Mouse (Mus musculus): ENCODE measurements around the gene Padi4. TPM values are rescaled to one million over a fixed set of nuclear protein-coding genes. Genes with fewer than 3 reads are reported as not detected.
A peak's percentile ranks its signal among the peaks of the same experiment; 100 is the strongest.

Padi4 gene
- polyA plus RNA-seq, 1 experiment = 0.02 TPM

- Histone ChIP-seq H3K79me2 (ENCODE audit: control insufficient read depth, insufficient read depth) (no peaks in the 10 kb centered on the region), H3K27me3 (ENCODE audit: control insufficient read depth, insufficient read depth, insufficient read length) (peaks cover 4% of the 10 kb centered on the region), H3K36me3 (ENCODE audit: control insufficient read depth, insufficient read depth) (no peaks in the 10 kb centered on the region), H3K79me3 (ENCODE audit: low read depth) (no peaks in the 10 kb centered on the region), H3ac (ENCODE audit: control insufficient read depth, insufficient read length, low read depth) (no peak overlapping the region), H3K4me3 (ENCODE audit: insufficient read depth, poor library complexity, severe bottlenecking) (no peak overlapping the region)
- peak; percentile 61 for TF ChIP-seq CTCF (IDR thresholded peaks at IDR 0.05; ENCODE audit: control insufficient read depth, insufficient read depth, insufficient read length)
- TF ChIP-seq MYOD1 (IDR thresholded peaks at IDR 0.05; ENCODE audit: control insufficient read depth, insufficient read length, low read depth) = no peak
Measured at GRCm38 (mm10) chr4:140763158-140763557, 10.9 kb downstream of the Padi4 start.

GRCm38 (mm10) chr4:140761601-140762000 lies 12.4 kb downstream of the Padi4 start:
- Histone ChIP-seq H3K79me3 (ENCODE audit: low read depth) (no peaks in the 10 kb centered on the region), H3ac (ENCODE audit: control insufficient read depth, insufficient read length, low read depth) (no peak overlapping the region), H3K36me3 (ENCODE audit: control insufficient read depth, insufficient read depth) (no peaks in the 10 kb centered on the region), H3K27me3 (ENCODE audit: control insufficient read depth, insufficient read depth, insufficient read length) (peaks cover under 1% of the 10 kb centered on the region), H3K79me2 (ENCODE audit: control insufficient read depth, insufficient read depth) (no peaks in the 10 kb centered on the region), H3K4me3 (ENCODE audit: insufficient read depth, poor library complexity, severe bottlenecking) (no peak overlapping the region)
- TF ChIP-seq CTCF (IDR thresholded peaks at IDR 0.05; ENCODE audit: control insufficient read depth, insufficient read depth, insufficient read length) = no peak
- TF ChIP-seq CEBPB (IDR thresholded peaks at IDR 0.05; ENCODE audit: low read depth) = no peak

GRCm38 (mm10) chr4:140755811-140756210 lies 18.2 kb downstream of the Padi4 start:
- Histone ChIP-seq H3K27me3 (ENCODE audit: control insufficient read depth, insufficient read depth, insufficient read length) (no peaks in the 10 kb centered on the region), H3K79me3 (ENCODE audit: low read depth) (no peaks in the 10 kb centered on the region), H3K79me2 (ENCODE audit: control insufficient read depth, insufficient read depth) (no peaks in the 10 kb centered on the region), H3K36me3 (ENCODE audit: control insufficient read depth, insufficient read depth) (no peaks in the 10 kb centered on the region), H3K4me3 (ENCODE audit: insufficient read depth, poor library complexity, severe bottlenecking) (no peak overlapping the region), H3ac (ENCODE audit: control insufficient read depth, insufficient read length, low read depth) (no peak overlapping the region)
- TF ChIP-seq MYOD1 (IDR thresholded peaks at IDR 0.05; ENCODE audit: control insufficient read depth, insufficient read length, low read depth) (no peak), USF1 (IDR thresholded peaks at IDR 0.05; ENCODE audit: low read depth) (no peak), MAX (IDR thresholded peaks at IDR 0.05) (no peak), CEBPB (IDR thresholded peaks at IDR 0.05; ENCODE audit: low read depth) (no peak), MYOG (IDR thresholded peaks at IDR 0.05; ENCODE audit: control insufficient read depth, extremely low read depth, insufficient read length) (no peak), CTCF (IDR thresholded peaks at IDR 0.05; ENCODE audit: control insufficient read depth, insufficient read depth, insufficient read length) (no peak), FOSL1 (IDR thresholded peaks at IDR 0.05; ENCODE audit: insufficient read depth, low read length, poor library complexity, severe bottlenecking) (no peak)

DNA sequence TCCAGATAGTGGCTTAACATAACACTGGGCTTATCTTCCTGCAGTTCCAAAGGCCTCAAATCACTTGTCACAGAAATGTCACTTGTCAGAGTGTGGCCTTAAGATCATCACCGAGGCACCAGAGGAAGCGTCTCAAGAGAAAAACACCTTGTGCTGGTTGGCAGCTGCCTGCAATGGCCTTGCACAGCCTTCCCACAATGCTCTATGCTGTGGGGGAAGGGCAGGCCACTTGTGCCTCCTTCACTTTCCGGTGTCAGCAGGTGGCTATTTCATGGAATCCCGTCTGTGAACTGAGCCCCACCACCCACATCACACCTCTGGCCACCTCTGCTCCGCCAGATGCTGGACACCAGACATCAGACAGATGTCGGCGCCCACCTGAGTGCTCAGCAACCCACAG lies 20.7 kb downstream of the Padi4 start:
- TF ChIP-seq CEBPB (IDR thresholded peaks at IDR 0.05; ENCODE audit: low read depth) (no peak), USF1 (IDR thresholded peaks at IDR 0.05; ENCODE audit: low read depth) (no peak), MYOG (IDR thresholded peaks at IDR 0.05; ENCODE audit: control insufficient read depth, extremely low read depth, insufficient read length) (no peak), MAX (IDR thresholded peaks at IDR 0.05) (no peak), MYOD1 (IDR thresholded peaks at IDR 0.05; ENCODE audit: control insufficient read depth, insufficient read length, low read depth) (no peak), FOSL1 (IDR thresholded peaks at IDR 0.05; ENCODE audit: insufficient read depth, low read length, poor library complexity, severe bottlenecking) (no peak), CTCF (IDR thresholded peaks at IDR 0.05; ENCODE audit: control insufficient read depth, insufficient read depth, insufficient read length) (no peak)
- Histone ChIP-seq H3K36me3 (ENCODE audit: control insufficient read depth, insufficient read depth) (no peaks in the 10 kb centered on the region), H3ac (ENCODE audit: control insufficient read depth, insufficient read length, low read depth) (no peak overlapping the region), H3K27me3 (ENCODE audit: control insufficient read depth, insufficient read depth, insufficient read length) (no peaks in the 10 kb centered on the region), H3K4me3 (ENCODE audit: insufficient read depth, poor library complexity, severe bottlenecking) (no peak overlapping the region), H3K79me2 (ENCODE audit: control insufficient read depth, insufficient read depth) (no peaks in the 10 kb centered on the region), H3K79me3 (ENCODE audit: low read depth) (no peaks in the 10 kb centered on the region)

DNA sequence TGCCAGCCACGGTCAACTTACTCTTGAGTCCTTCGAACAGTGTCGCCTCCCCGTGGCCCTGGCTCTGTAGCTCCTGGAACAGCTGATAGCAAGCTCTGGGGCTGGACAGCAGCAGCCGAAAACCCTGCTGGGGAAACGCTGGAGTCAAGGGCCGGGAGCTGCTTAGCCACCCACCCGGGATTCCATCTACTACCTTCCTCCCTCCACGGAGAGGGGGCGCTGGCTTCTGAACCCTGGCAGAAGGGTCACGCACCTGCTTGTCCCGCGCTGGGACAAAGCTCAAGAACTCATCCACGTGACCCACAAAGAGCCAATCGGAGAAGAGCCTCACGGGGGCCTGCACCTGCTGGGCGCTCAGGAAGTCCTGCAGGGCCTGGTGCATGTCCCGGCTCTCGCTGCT lies 23.7 kb downstream of the Padi4 start:
- no peaks in the 10 kb centered on the region for H3K27me3 ChIP-seq (ENCODE audit: control insufficient read depth, insufficient read depth, insufficient read length)
- H3K36me3 ChIP-seq (ENCODE audit: control insufficient read depth, insufficient read depth) = no peaks in the 10 kb centered on the region
- TF ChIP-seq CEBPB (IDR thresholded peaks at IDR 0.05; ENCODE audit: low read depth) (no peak), MAX (IDR thresholded peaks at IDR 0.05) (no peak), MYOD1 (IDR thresholded peaks at IDR 0.05; ENCODE audit: control insufficient read depth, insufficient read length, low read depth) (no peak), MYOG (IDR thresholded peaks at IDR 0.05; ENCODE audit: control insufficient read depth, extremely low read depth, insufficient read length) (no peak), USF1 (IDR thresholded peaks at IDR 0.05; ENCODE audit: low read depth) (peak; percentile 17)
- no peaks in the 10 kb centered on the region for H3K79me2 ChIP-seq (ENCODE audit: control insufficient read depth, insufficient read depth)
- no peaks in the 10 kb centered on the region for H3K79me3 ChIP-seq (ENCODE audit: low read depth)
- H3K4me3 ChIP-seq (ENCODE audit: insufficient read depth, poor library complexity, severe bottlenecking) = no peak overlapping the region
- H3ac ChIP-seq (ENCODE audit: control insufficient read depth, insufficient read length, low read depth) = no peak overlapping the region

DNA sequence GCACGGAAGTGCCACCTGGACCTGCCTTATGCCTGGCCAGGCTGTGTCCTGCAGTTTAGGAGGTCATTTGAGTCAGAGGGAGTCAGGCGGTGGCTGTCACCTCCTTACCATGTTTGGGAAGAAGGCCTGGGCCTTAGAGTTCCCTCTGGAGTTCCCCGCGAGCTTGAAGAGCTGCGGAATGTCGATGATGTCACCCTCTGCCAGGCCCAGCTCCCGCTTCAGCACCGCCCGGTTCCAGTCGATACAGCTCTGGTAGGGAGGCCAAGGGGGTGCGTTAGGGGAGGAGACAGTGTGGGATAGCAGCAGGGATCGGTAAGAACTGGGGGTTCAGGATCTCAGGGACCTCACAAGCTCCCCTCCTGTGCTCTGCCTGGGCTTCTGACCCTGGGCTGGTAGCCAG lies 26.1 kb downstream of the Padi4 start:
- Histone ChIP-seq H3K79me3 (ENCODE audit: low read depth) (no peaks in the 10 kb centered on the region), H3K36me3 (ENCODE audit: control insufficient read depth, insufficient read depth) (no peaks in the 10 kb centered on the region), H3ac (ENCODE audit: control insufficient read depth, insufficient read length, low read depth) (no peak overlapping the region), H3K27me3 (ENCODE audit: control insufficient read depth, insufficient read depth, insufficient read length) (peaks cover 5% of the 10 kb centered on the region), H3K4me3 (ENCODE audit: insufficient read depth, poor library complexity, severe bottlenecking) (no peak overlapping the region), H3K79me2 (ENCODE audit: control insufficient read depth, insufficient read depth) (no peaks in the 10 kb centered on the region)
- TF ChIP-seq MAX (IDR thresholded peaks at IDR 0.05) (no peak), FOSL1 (IDR thresholded peaks at IDR 0.05; ENCODE audit: insufficient read depth, low read length, poor library complexity, severe bottlenecking) (no peak), CEBPB (IDR thresholded peaks at IDR 0.05; ENCODE audit: low read depth) (no peak), MYOD1 (IDR thresholded peaks at IDR 0.05; ENCODE audit: control insufficient read depth, insufficient read length, low read depth) (no peak)
